Mouse (Mus musculus) adrenal gland, adult 8-10 months (tissue): ENCODE measurements around the gene Fam83d. TPM values are rescaled to one million over a fixed set of nuclear protein-coding genes. Genes with fewer than 3 reads are reported as not detected.
"Not testable (repeated sequence)": the region's sequence is repeated elsewhere in the genome, so short reads cannot be mapped to it uniquely, and the experiment has no call there.

ENCODE experiments used
- DNase-seq: peaks from one replicate; pipeline ENCODE4 v3.0.0; 2022
- total RNA-seq, 4 experiments: library from RNA; stranded (reverse); gene quantifications; 2 replicates each; pipeline ENCODE4 v1.2.4; 2022

Fam83d gene
- under 1 TPM; 0.49 to 0.80 (median 0.65) TPM for total RNA-seq

DNA sequence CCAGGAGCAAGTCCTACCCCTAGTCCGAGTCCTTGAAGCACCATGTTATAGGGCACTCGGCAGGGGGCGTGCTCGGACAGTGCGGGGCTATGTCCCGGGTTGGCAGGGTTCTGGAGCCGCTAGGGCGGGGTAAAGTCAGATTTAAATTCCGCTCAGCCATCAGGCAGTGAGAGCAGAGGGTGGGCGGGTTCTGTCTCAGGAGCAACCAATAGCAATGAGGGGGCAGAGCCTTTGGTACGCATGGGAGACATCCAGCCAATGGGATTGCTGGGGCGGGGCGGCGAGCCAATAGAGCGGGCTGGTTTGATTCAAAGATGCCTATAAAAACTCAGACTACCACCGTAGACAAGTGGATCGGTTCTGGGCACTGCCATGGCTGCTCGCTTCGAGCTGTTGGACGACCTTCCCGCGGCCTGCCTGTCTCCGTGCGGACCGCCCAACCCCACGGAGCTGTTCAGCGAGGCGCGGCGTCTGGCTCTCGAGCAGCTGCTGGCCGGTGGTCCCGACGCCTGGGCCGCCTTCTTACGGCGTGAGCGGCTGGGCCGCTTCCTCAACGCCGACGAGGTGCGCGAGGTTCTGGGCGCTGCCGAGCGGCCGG, at the start of gene Fam83d:
Gene Fam83d (plus strand): TSS at position 352 of the 598 bp plus-strand sequence.
- DNase-seq, result peak; percentile 94

DNA sequence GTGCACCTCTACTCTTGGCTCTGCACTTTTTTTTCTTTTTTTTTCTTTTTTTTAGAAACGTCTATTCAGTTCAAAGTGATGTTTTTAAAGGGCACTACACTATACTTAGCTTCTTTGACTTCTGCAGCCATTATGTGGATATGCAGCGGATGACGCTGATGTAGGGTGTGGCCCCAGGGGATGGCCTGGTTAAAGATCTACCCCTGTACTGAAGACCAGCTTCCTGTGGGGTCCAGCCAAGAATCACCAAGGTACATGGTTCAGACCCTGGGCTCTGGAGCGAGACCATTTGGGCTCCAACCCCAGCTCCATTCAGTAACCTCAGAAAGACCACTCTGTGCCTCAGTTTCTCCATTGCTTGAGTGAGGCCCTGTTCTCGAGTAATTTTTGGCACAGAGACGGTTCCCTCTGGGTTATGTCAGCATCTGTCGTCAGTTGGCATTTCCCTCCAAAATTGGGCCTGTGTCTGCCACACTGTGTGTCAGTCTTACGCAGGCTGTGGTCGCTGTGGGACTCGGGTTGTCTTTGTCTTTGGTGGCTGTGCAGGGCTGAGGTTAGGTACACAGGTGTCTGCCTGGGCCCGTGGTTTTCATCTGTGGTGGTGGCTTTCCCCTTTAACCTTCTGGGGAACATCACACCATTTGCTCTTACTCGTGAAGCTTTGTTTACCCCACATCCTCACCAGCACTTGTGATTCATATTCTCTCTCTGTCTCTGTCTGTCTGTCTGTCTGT, 48.9 kb upstream of the Fam83d start:
- DNase-seq, result no peak

- no peak for DNase-seq
Measured at GRCm38 (mm10) chr2:158720715-158721370, 47.0 kb upstream of the Fam83d start.

GRCm38 (mm10) chr2:158721481-158721880, 46.4 kb upstream of the Fam83d start:
- DNase-seq, result no peak

DNA sequence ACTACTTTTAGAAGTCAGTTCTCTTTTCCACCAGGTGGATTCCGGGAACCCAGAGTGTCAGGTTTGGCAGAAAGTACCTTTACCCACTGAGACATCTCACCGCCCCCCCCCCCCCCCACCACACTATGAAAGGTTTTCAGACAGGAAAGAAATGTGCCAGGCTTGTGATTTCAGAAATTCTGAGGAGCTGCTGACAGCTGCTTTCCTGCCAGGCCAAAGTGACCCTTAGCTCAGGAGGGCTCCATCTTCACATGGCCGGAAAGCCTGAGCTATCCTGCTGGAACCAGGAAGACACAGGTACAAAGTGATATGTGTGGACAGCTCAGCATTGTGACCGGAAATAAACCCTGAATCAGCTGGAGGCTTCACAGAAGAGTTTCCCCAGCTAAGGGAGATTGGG, 45.8 kb upstream of the Fam83d start:
- DNase-seq, result no peak

GRCm38 (mm10) chr2:158722991-158723551, 44.8 kb upstream of the Fam83d start:
- DNase-seq, result no peak

- no peak for DNase-seq
Measured at GRCm38 (mm10) chr2:158723806-158724205, 44.1 kb upstream of the Fam83d start.

- DNase-seq, result no peak
Measured at GRCm38 (mm10) chr2:158726252-158726651, 41.6 kb upstream of the Fam83d start.

DNA sequence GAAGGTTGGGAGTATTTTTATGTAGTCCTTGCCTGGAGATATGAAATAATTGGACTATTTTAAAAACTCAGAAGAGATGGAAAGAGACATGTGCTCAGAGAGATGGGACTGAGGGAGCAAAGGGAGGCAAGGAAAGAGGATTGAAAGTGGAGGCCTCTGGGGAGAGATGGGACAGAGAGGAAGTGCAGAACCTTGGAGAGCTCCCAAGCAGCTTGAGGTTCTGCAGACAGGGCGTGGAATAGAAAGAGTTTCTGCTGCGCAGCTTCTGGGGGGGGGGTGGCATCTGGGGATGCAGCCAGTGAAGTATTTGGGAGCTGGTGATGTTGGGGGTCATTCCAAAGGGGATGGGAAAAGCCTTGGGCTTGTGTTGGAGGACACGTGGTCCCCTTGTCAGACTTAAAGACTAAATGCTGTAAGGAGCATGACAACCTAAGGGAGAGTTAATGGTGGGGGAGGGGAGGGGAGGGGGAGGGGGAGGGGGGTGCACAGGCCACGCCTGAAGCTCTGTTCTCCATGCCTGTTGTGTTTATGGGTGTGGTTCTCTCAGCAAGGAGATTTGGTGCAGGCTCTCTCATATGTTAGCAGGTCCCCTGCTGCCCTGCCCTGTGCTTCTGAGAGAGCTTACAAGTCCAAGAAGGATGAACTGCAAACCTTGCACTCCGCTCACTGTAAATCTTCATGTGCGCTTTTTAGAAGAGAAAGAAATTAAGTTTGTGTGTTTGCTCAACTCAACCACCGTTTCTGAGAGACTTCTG, 39.7 kb upstream of the Fam83d start:
- no peak for DNase-seq

GRCm38 (mm10) chr2:158730896-158731295, 37.0 kb upstream of the Fam83d start:
- DNase-seq, result no peak

GRCm38 (mm10) chr2:158732521-158732920, 35.4 kb upstream of the Fam83d start:
- DNase-seq, result no peak

DNA sequence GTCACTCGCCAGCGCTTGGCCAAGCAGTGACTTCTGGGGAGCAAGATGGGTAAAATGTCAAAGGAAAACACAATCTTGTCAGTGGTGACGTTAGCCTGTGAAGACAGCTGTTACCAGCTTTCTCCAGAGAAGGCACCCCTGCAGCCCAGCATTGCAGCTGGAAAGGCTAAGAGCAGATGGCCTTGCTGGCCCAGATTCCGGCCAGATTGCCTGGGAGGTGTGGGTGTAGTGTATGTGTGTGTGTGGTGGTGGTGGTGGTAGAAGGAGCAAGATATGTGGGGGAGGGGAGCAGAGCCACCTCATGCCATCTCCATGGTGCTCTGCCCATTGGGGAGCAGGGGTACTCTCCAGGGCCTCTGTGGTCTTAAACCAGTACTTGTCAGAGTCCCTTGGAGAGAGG, 34.8 kb upstream of the Fam83d start:
- no peak for DNase-seq

DNA sequence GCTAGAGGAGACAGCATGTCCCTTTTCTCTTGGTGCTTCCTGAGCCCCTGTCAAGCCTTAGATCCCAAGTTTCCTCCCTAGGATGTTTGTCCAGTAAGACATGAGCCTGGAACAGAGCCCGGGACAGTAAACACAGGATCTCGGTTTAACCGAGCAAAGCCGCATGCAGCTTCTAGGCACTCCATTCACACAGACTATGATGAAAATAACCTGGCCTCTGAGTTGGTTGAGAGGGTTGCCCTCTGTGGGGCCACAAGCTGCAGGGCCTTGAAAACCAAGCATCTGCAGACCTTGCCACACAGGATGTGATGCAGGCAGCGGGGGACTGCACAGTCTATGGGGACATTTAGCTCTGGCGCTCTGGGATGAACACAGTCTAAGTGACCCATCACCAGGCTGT, 34.0 kb upstream of the Fam83d start:
- no peak for DNase-seq

DNA sequence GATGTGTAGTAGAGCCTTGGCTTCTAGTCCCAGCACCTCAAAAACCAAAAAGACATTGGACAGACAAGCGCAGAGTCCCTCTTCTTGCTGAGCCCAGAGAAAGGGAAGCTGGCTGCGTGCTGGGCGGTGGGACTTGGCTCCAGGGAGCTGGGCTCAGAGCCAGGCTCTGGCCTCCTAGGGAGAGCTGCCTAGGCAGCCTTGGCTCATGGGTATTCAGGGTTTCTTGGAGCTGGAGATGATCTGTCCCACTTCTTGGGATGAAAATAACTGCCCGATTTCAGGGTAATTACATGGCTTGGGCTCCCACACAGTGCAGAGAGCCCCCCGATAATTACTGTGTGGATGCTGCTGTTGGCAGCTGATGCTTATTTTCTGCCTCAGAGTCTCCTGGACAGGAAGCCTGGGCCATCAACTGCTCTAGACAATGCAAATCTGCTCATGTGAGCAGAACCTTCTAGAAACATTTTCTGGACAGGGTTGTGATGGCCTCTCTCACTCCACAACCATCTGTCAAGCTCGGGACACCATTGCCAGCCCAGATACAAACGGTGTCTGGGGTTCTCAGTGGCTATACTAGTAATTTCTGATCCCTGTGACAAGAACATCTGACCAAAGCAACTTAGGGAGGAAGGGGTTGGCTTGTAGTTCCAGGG, 33.3 kb upstream of the Fam83d start:
- DNase-seq, result no peak

GRCm38 (mm10) chr2:158735340-158735739, 32.6 kb upstream of the Fam83d start:
- no peak for DNase-seq

GRCm38 (mm10) chr2:158736247-158736646, 31.6 kb upstream of the Fam83d start:
- DNase-seq, result not testable (repeated sequence)

GRCm38 (mm10) chr2:158738591-158738990, 29.3 kb upstream of the Fam83d start:
- no peak for DNase-seq

DNA sequence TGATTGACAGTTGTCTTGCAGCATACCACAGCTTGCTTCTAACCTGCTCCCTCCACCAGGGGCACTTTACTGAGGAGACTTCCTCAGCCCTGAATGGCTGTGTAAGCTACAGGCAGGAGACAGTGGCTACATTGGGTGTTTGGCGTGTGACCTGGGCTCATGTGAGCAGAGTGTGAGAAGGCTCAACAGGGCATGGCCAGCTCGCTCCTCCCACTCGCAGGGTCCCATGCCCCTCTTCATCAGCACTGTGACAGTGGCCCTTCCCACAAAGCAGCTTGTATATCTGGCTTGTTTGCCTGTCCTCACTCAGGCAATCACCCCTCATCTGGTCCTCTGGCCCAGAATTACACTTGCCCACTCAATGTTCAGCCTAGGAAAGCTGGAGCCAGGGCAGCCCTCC, 28.8 kb upstream of the Fam83d start:
- no peak for DNase-seq

DNA sequence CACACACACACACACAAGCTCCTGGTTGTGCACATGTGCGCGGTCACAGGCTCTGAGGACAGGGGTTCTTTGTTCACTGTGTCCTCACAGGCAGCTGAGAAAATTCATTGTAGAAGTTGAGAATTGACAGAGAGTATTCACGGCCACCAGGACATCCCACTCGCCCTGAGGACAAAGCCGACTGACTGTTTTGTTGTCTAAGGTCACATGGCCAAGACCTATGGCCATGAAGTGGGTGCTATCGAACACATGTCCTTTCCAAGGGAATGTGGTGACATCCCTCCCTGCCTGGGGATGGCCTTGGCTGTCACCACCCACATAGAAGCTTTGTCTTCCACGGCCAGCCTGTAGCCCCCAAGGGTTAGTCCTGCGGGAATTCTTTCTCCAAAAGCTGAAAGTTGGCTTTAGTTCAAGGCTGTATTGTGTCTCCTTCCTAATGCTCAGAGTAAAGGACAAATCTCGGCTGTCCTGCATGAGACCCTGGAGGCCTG, 26.8 kb upstream of the Fam83d start:
- peak; percentile 38 for DNase-seq

- DNase-seq, result no peak
Measured at GRCm38 (mm10) chr2:158742431-158742830, 25.5 kb upstream of the Fam83d start.

DNA sequence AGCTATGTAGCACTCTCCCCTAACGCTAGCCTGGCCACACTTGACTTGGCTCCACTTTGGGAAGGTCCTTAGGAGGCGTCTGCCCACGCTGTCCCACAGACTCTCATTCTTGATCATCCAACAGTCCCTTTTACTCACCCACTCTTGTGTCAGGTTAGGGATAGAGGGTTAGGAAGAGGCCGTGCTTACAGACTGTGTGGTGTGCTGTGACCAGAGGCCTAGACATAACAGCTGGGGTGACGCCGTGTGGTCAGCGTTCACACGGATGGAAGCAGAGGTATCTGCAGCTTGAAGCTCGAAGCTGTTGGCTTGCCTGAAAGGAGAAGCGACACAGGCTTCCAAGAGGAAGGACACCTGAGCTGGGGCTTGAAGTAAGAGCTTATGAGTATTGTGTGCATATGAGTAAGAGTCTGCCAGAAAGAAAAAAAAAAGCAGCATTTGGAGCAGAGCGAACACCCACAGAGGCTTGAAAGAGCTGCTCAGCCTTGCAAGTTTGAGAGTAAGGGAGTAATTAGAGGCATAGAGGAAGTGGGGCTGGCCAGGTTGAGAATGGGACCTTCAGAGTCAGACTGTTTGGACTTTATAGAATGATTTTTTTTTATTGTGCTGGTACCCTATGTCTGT, 24.3 kb upstream of the Fam83d start:
- DNase-seq, result no peak
